Comparison of ENCODE assay signal across 8 mouse cellular contexts in the genomic region with DNA sequence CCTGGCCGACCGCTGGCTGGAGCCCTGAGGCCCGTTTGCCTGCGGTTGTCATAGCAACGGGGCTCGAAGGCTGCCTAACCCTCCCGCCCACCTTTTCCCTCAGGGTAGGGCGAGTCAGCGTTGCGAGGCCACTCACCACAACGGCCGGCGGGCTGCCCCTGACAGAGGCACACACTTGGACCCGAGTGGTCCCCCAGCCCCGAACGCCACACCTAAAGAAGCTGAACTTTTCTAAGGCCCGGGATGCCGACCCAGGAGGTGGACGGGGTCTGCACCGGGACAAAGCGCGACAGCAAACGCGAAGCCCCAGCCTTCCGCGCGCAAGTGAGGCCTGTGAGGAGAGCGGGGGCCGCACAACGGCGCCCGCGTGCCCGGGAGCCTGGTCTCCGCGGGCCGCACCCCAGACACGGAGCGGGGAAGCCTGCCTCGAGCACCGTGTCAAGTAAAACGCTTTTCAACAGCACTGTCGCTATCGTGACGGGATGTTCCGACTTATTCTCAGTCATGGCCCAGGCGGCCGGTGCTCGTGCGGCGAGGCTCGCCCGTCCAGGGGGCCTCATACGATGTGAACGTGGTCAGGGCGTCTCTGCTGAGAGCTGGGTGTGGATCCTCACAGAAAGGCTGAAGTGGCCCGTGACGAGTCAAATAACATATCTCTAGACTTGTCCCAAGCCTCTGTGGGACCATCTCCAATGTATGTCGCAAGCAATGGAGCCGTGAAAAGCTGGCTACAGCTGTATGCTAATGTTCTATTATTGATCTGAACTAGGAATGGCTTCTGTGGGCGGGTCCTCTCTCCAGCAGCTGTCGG. TPM values are rescaled to one million over a fixed set of nuclear protein-coding genes. Genes with fewer than 3 reads are reported as not detected.
A peak's percentile ranks its signal among the peaks of the same experiment; 100 is the strongest.
DNase-seq lines count a peak whose midpoint lies in the region; ATAC-seq and TF ChIP-seq lines count a peak whose summit lies in the region.

A gene (minus strand): TSS at position 301 of the 811 bp plus-strand sequence.

- H3K9me3 ChIP-seq in kidney, embryonic 16.5 days (ENCODE audit: low read length) = no peaks in the 10 kb centered on the region
- H3K9me3 ChIP-seq in liver, postnatal 0 days (ENCODE audit: low read length) = no peaks in the 10 kb centered on the region
- H3K9me3 ChIP-seq in neural tube, embryonic 14.5 days (ENCODE audit: control insufficient read depth, low read length) = no peaks in the 10 kb centered on the region

- H3K27me3 ChIP-seq in kidney, embryonic 16.5 days (ENCODE audit: insufficient read depth, low read length) = peaks cover 16% of the 10 kb centered on the region
- H3K27me3 ChIP-seq in liver, postnatal 0 days (ENCODE audit: insufficient read depth, low read length) = peaks cover 23% of the 10 kb centered on the region
- H3K27me3 ChIP-seq in neural tube, embryonic 14.5 days (ENCODE audit: control insufficient read depth, insufficient read depth, low read length) = no peaks in the 10 kb centered on the region

- no peaks in the 10 kb centered on the region for H3K36me3 ChIP-seq in kidney, embryonic 16.5 days (ENCODE audit: insufficient read depth, low read length)
- no peaks in the 10 kb centered on the region for H3K36me3 ChIP-seq in liver, postnatal 0 days (replicated peaks; ENCODE audit: insufficient read depth, low read length)
- no peaks in the 10 kb centered on the region for H3K36me3 ChIP-seq in neural tube, embryonic 14.5 days (ENCODE audit: control insufficient read depth, insufficient read depth, low read length)

- no peak for DNase-seq in frontal cortex, postnatal 25 days (ENCODE audit: low spot score in 2 of 2)
- peak; percentile 55 for DNase-seq in embryo, embryonic 11.5 days (ENCODE audit: low read depth, low spot score)
- peak; percentile 78 to 81 for DNase-seq in heart, adult 18-20 months
- peak; percentile 31 for DNase-seq in liver, postnatal 0 days
- no peak for DNase-seq in spleen, adult 12 weeks (ENCODE audit: low spot score)

- ATAC-seq in frontal cortex, adult (ENCODE audit: low TSS enrichment) = peak; percentile 64
- peak; percentile 72 for ATAC-seq in kidney, embryonic 16.5 days (ENCODE audit: low FRiP score, low TSS enrichment)
- ATAC-seq in liver, postnatal 0 days = peak; percentile 73
- peak; percentile 86 for ATAC-seq in neural tube, embryonic 14.5 days (ENCODE audit: low read depth)

- peak within 1 kb of the TSS; percentile 55 for H3K4me3 ChIP-seq in kidney, embryonic 16.5 days (ENCODE audit: low read length)
- H3K4me3 ChIP-seq in liver, postnatal 0 days (ENCODE audit: low read depth, low read length) = peak within 1 kb of the TSS; percentile 39
- peak within 1 kb of the TSS; percentile 39 for H3K4me3 ChIP-seq in neural tube, embryonic 14.5 days (ENCODE audit: low read depth, low read length)

- no peak within 1 kb of the TSS for H3K27ac ChIP-seq in kidney, embryonic 16.5 days (ENCODE audit: low read length)
- H3K27ac ChIP-seq in liver, postnatal 0 days (ENCODE audit: low read depth) = no peak within 1 kb of the TSS
- peak within 1 kb of the TSS; percentile 23; the same call in 1 of the 2 replicates for H3K27ac ChIP-seq in neural tube, embryonic 14.5 days (ENCODE audit: low read depth, low read length)

- H3K4me1 ChIP-seq in kidney, embryonic 16.5 days (ENCODE audit: insufficient read depth, low read length) = peaks cover 15% of the 10 kb centered on the region
- peaks cover 11% of the 10 kb centered on the region for H3K4me1 ChIP-seq in liver, postnatal 0 days (ENCODE audit: insufficient read depth)
- H3K4me1 ChIP-seq in neural tube, embryonic 14.5 days (ENCODE audit: control insufficient read depth, insufficient read depth, low read length) = 0 out of 2 replicates have a peak, but pooled peaks cover 4% of the 10 kb centered on the region

- under 1% methylated on average over 62 of the region's 62 CpGs for WGBS in kidney, embryonic 16.5 days
- WGBS in liver, postnatal 0 days (ENCODE audit: insufficient replicate concordance) = 2% methylated on average over 62 of the region's 62 CpGs
- under 1% methylated on average over 62 of the region's 62 CpGs for WGBS in neural tube, embryonic 14.5 days

- TF ChIP-seq EP300 in liver, postnatal 0 days (IDR thresholded peaks at IDR 0.05; ENCODE audit: low read depth) = no peak

- TF ChIP-seq CTCF in liver, postnatal 0 days (IDR thresholded peaks at IDR 0.05; ENCODE audit: low read depth) = no peak

- H3K9ac ChIP-seq in kidney, embryonic 16.5 days (replicated peaks; ENCODE audit: low read length) = peak within 1 kb of the TSS; percentile 65
- H3K9ac ChIP-seq in liver, postnatal 0 days (replicated peaks) = no peak within 1 kb of the TSS; the same call in 1 of the 2 replicates
- peak within 1 kb of the TSS; percentile 47 for H3K9ac ChIP-seq in neural tube, embryonic 14.5 days (replicated peaks; ENCODE audit: low read depth, low read length)

- peak within 1 kb of the TSS; percentile 92 for H3K4me2 ChIP-seq in kidney, embryonic 16.5 days (replicated peaks; ENCODE audit: low read depth, low read length)
- peak within 1 kb of the TSS; percentile 71 for H3K4me2 ChIP-seq in liver, postnatal 0 days (ENCODE audit: low read depth, low read length)
- peak within 1 kb of the TSS; percentile 86 for H3K4me2 ChIP-seq in neural tube, embryonic 14.5 days (ENCODE audit: low read depth, low read length)

RNA-seq across cellular contexts. Expression of the gene that starts here (rescaled TPM):
- under 1 TPM in 1 of 2 experiments, not detected in 1; 0.33 TPM for total RNA-seq in heart, adult 18-20 months (2021)
- 0.51 and 0.58 TPM in 2 replicates for polyA plus RNA-seq in kidney, embryonic 16.5 days (2015; fragmentation: Nextera tagmentation; extraction: Ambion mirVana)
- polyA plus RNA-seq in liver, postnatal 0 days (2015; fragmentation: Nextera tagmentation; extraction: Ambion mirVana) = not detected in 2 replicates
- polyA plus RNA-seq in neural tube, embryonic 14.5 days (2014; fragmentation: Nextera tagmentation; extraction: Ambion mirVana) = 3.7 and 4.3 TPM in 2 replicates

Comparison
In these comparisons a context has a peak if more than half of its experiments do, and no peak if none do; other contexts are left out.
1. Peak in DNase-seq in heart, adult 18-20 months; RNA of the gene not detected or under 1 TPM.
2. Peak in ATAC-seq, H3K4me3 ChIP-seq, H3K9ac ChIP-seq and H3K4me2 ChIP-seq in kidney, embryonic 16.5 days; RNA of the gene not detected or under 1 TPM.
3. Peak in DNase-seq, ATAC-seq, H3K4me3 ChIP-seq and H3K4me2 ChIP-seq in liver, postnatal 0 days; RNA of the gene not detected or under 1 TPM.